Mouse (Mus musculus) erythroblast, embryonic 14.5 days (primary cell): ENCODE results near the gene Gna15.

Source experiments
- GATA1 ChIP-seq: IDR thresholded peaks from 2 replicates; pipeline ENCODE4 v1.6.1; 2012; ENCODE audit warnings: low read length, inconsistent platforms, mixed read lengths
- TAL1 ChIP-seq: IDR thresholded peaks from 3 replicates; pipeline ENCODE4 v1.6.1; 2012; ENCODE audit warnings: low read length, inconsistent platforms, mixed read lengths

- TF ChIP-seq TAL1: no peak
- no peak for TF ChIP-seq GATA1
Observed at GRCm38 (mm10) chr10:81470454-81470853, 53.6 kb downstream of the Gna15 start.
